Mouse (Mus musculus): ENCODE data around the gene Nsfl1c. TPM values are rescaled to one million over a fixed set of nuclear protein-coding genes. Genes with fewer than 3 reads are reported as not detected.

The Nsfl1c gene
- 39.5 TPM for polyA plus RNA-seq (2014; fragmentation: Illumina TruSeq; extraction: RNeasy Lipid Tissue Mini Kit (QIAGEN cat#74804); ENCODE audit: low read depth, low replicate concordance)

DNA sequence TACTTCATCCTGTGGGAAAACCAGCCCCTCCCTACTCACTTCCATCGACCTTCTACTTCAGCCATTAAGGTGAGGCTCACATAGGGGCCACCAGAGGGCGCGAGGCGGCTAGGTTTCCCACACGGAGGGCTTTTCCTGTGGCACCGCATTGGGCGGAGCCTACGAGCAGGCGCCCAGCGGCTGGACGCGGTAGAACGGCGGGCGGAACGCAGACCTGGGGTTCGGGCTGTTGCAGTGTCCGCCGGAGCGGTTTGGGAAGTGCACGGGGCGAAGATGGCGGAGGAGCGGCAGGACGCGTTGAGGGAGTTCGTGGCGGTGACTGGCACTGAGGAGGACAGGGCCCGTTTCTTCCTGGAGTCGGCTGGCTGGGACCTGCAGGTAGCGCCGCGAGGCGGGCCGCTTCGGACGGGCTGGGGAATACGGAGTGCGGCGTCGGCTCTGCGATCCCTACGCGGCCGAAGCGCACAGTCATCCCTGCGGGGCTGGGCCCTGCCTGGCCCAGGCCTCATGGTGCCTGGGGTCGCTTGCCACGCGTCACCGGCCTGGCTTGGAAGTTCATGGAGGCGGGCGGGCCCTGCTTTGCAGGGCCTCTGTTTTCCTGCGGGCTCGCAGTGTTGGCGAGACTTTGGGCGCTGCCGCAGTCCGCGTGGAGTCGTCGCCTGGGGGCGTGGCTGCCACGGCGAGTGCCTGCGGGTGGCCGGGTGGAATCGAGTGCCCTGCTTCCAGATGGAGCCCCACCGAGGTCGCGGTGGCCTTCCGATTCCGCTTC lies at the start of gene Nsfl1c:
Gene Nsfl1c (plus strand): TSS at position 148 of the 769 bp plus-strand sequence.

GRCm38 (mm10) chr2:151476053-151476452 lies 17.9 kb upstream of the Nsfl1c start, which contains the start of gene 4921509C19Rik:
4921509C19Rik (minus strand) TSS chr2:151476153.

GRCm38 (mm10) chr2:151542323-151543062 lies 48.5 kb downstream of the Nsfl1c start, which contains the start of gene Fkbp1a:
Fkbp1a (plus strand) TSS chr2:151542483.

Other genes starting within 250 kb of the Nsfl1c start
- not detected for gene 4921509C19Rik, start 18.0 kb upstream of the Nsfl1c start, polyA plus RNA-seq (2014; fragmentation: Illumina TruSeq; extraction: RNeasy Lipid Tissue Mini Kit (QIAGEN cat#74804); ENCODE audit: low read depth, low replicate concordance)
- 123 TPM for gene Fkbp1a, start 48.3 kb downstream of the Nsfl1c start, polyA plus RNA-seq (2014; fragmentation: Illumina TruSeq; extraction: RNeasy Lipid Tissue Mini Kit (QIAGEN cat#74804); ENCODE audit: low read depth, low replicate concordance)
- gene Sdcbp2, start 78.4 kb downstream of the Nsfl1c start, polyA plus RNA-seq (2014; fragmentation: Illumina TruSeq; extraction: RNeasy Lipid Tissue Mini Kit (QIAGEN cat#74804); ENCODE audit: low read depth, low replicate concordance) = not detected
- not detected for gene Snph, start 138.4 kb downstream of the Nsfl1c start, polyA plus RNA-seq (2014; fragmentation: Illumina TruSeq; extraction: RNeasy Lipid Tissue Mini Kit (QIAGEN cat#74804); ENCODE audit: low read depth, low replicate concordance)
- gene Rad21l, start 174.4 kb downstream of the Nsfl1c start, polyA plus RNA-seq (2014; fragmentation: Illumina TruSeq; extraction: RNeasy Lipid Tissue Mini Kit (QIAGEN cat#74804); ENCODE audit: low read depth, low replicate concordance) = not detected
- gene Tmem74b, start 207.8 kb downstream of the Nsfl1c start, polyA plus RNA-seq (2014; fragmentation: Illumina TruSeq; extraction: RNeasy Lipid Tissue Mini Kit (QIAGEN cat#74804); ENCODE audit: low read depth, low replicate concordance) = not detected